In genomic region chr6:61292927-61293326, GRCm38 (mm10) we compare ENCODE assay signal across 23 mouse cellular contexts.
DNase-seq lines count a peak whose midpoint lies in the region; ATAC-seq and TF ChIP-seq lines count a peak whose summit lies in the region.
"Had no signal": no experiment of that assay in that cellular context is flagged by ENCODE, and none has a peak within 500 bp of the region (broad histone marks: within the 10 kb centered on the region; RNA-seq: fewer than 3 reads in every experiment).

No protein-coding gene starts in this region.

- intact Hi-C loops in heart, postnatal 10 days (cut with DNase I) = no loop called here

- ATAC-seq in limb, embryonic 14.5 days (ENCODE audit: low FRiP score, low read depth) = peak; percentile 9; the same call in 1 of the 2 replicates
- no peak for ATAC-seq in intestine, embryonic 15.5 days
- ATAC-seq: forebrain, embryonic 15.5 days; hindbrain, postnatal 0 days had no signal

- no peak for TF ChIP-seq POLR2A in limb, embryonic 14.5 days (IDR thresholded peaks at IDR 0.05; ENCODE audit: borderline replicate concordance, extremely low read depth, insufficient read depth, insufficient read length)

- H3K9me3 ChIP-seq in limb, embryonic 14.5 days (ENCODE audit: control insufficient read depth, low read length) = no peaks in the 10 kb centered on the region
- no peaks in the 10 kb centered on the region for H3K9me3 ChIP-seq in intestine, embryonic 15.5 days
- H3K9me3 ChIP-seq: embryonic facial prominence, embryonic 12.5 days; forebrain, embryonic 15.5 days; heart, embryonic 12.5 days; hindbrain, embryonic 10.5 days; midbrain, embryonic 12.5 days; neural tube, embryonic 12.5 days had no signal

- peaks cover 3% of the 10 kb centered on the region; the same call in 1 of the 2 replicates for H3K4me1 ChIP-seq in brown adipose tissue, adult 24 weeks (ENCODE audit: control insufficient read depth, insufficient read depth, insufficient read length, low read length)
- H3K4me1 ChIP-seq in limb, embryonic 14.5 days (ENCODE audit: control insufficient read depth, insufficient read depth, low read length) = peaks cover 13% of the 10 kb centered on the region
- H3K4me1 ChIP-seq in intestine, embryonic 15.5 days (replicated peaks) = no peaks in the 10 kb centered on the region
- H3K4me1 ChIP-seq: heart, embryonic 12.5 days; hindbrain, embryonic 10.5 days had no signal

- H3K4me3 ChIP-seq in brown adipose tissue, adult 24 weeks (ENCODE audit: insufficient read depth, low read depth, low read length) = peak overlapping the region; percentile 30; the same call in 1 of the 2 replicates
- no peak overlapping the region for H3K4me3 ChIP-seq in limb, embryonic 14.5 days (replicated peaks; ENCODE audit: low read length)
- no peak overlapping the region for H3K4me3 ChIP-seq in intestine, embryonic 15.5 days (replicated peaks)
- H3K4me3 ChIP-seq: embryonic facial prominence, embryonic 12.5 days; forebrain, embryonic 15.5 days; heart, embryonic 12.5 days; hindbrain, embryonic 10.5 days; midbrain, embryonic 12.5 days; neural tube, embryonic 12.5 days had no signal

- WGBS in limb, embryonic 14.5 days = 30% methylated on average over 3 of the region's 3 CpGs
- WGBS in intestine, embryonic 15.5 days = 72% methylated on average over 3 of the region's 3 CpGs

- H3K9ac ChIP-seq in limb, embryonic 14.5 days (ENCODE audit: low read depth, low read length, severe bottlenecking) = no peak overlapping the region
- no peak overlapping the region for H3K9ac ChIP-seq in intestine, embryonic 15.5 days
- H3K9ac ChIP-seq: embryonic facial prominence, embryonic 12.5 days; forebrain, embryonic 15.5 days; heart, embryonic 12.5 days; midbrain, embryonic 12.5 days; neural tube, embryonic 12.5 days had no signal

- peak; percentile 5 for DNase-seq in heart, adult 8-10 months (ENCODE audit: low spot score)
- DNase-seq in heart, postnatal 10 days = no peak
- peak; percentile 25 for DNase-seq in A20 (ENCODE audit: low read depth, low spot score)
- no peak for DNase-seq in limb, embryonic 14.5 days (ENCODE audit: low spot score)
- no peak for DNase-seq in urinary bladder, postnatal 25 days (ENCODE audit: low spot score)
- no peak for DNase-seq in embryo, embryonic 9.5 days (ENCODE audit: extremely low spot score)
- DNase-seq: adrenal gland, postnatal 25 days; cerebellum, adult 18-20 months; cerebellum, postnatal 36 days; kidney, adult 18-20 months; lung, adult 2 months; spleen, adult 18-20 months; thymus, adult 2 months had no signal

- peak overlapping the region; percentile 52; the same call in 1 of the 2 replicates for H3K27ac ChIP-seq in brown adipose tissue, adult 24 weeks (replicated peaks; ENCODE audit: low read depth, low read length)
- no peak overlapping the region for H3K27ac ChIP-seq in limb, embryonic 14.5 days (replicated peaks; ENCODE audit: low read depth, low read length)
- H3K27ac ChIP-seq in intestine, embryonic 15.5 days = no peak overlapping the region
- H3K27ac ChIP-seq: embryonic facial prominence, embryonic 12.5 days; forebrain, embryonic 15.5 days; hindbrain, embryonic 10.5 days; hindbrain, postnatal 0 days; midbrain, embryonic 12.5 days; neural tube, embryonic 12.5 days had no signal

- H3K36me3 ChIP-seq in limb, embryonic 14.5 days (ENCODE audit: control insufficient read depth, insufficient read depth, low read length) = no peaks in the 10 kb centered on the region
- H3K36me3 ChIP-seq in intestine, embryonic 15.5 days = no peaks in the 10 kb centered on the region
- H3K36me3 ChIP-seq: embryonic facial prominence, embryonic 12.5 days; forebrain, embryonic 15.5 days; heart, embryonic 12.5 days; hindbrain, embryonic 10.5 days; midbrain, embryonic 12.5 days; neural tube, embryonic 12.5 days had no signal

- H3K27me3 ChIP-seq in limb, embryonic 14.5 days (ENCODE audit: control insufficient read depth, insufficient read depth, low read length) = no peaks in the 10 kb centered on the region
- H3K27me3 ChIP-seq in intestine, embryonic 15.5 days (replicated peaks) = no peaks in the 10 kb centered on the region
- H3K27me3 ChIP-seq: embryonic facial prominence, embryonic 12.5 days; forebrain, embryonic 15.5 days; heart, embryonic 12.5 days; midbrain, embryonic 12.5 days; neural tube, embryonic 12.5 days had no signal

- H3K4me2 ChIP-seq in limb, embryonic 14.5 days (replicated peaks; ENCODE audit: low read depth, low read length, severe bottlenecking) = no peak overlapping the region
- no peak overlapping the region for H3K4me2 ChIP-seq in intestine, embryonic 15.5 days (replicated peaks)
- H3K4me2 ChIP-seq: embryonic facial prominence, embryonic 12.5 days; forebrain, embryonic 15.5 days; heart, embryonic 12.5 days; liver, embryonic 11.5 days; midbrain, embryonic 12.5 days; neural tube, embryonic 12.5 days had no signal

Comparison
In these comparisons a context has a peak if more than half of its experiments do, and no peak if none do; other contexts are left out.
1. DNase-seq: peak in heart, adult 8-10 months (single experiment) and A20 (single experiment); none in heart, postnatal 10 days (0 of 2), limb, embryonic 14.5 days (single experiment), urinary bladder, postnatal 25 days (single experiment) and embryo, embryonic 9.5 days (single experiment).